Mouse (Mus musculus) heart, postnatal 36 days (tissue): ENCODE measurements around the gene Gxylt1. TPM values are rescaled to one million over a fixed set of nuclear protein-coding genes. Genes with fewer than 3 reads are reported as not detected.
A peak's percentile ranks its signal among the peaks of the same experiment; 100 is the strongest.
"Not testable (repeated sequence)": the region's sequence is repeated elsewhere in the genome, so short reads cannot be mapped to it uniquely, and the experiment has no call there.

Experiments
- DNase-seq, 2 experiments: peaks; one replicate each; pipeline ENCODE4 v3.0.0; 2021 to 2022
- intact Hi-C: fragments of 180-260 bp; cut with DNase I; formaldehyde crosslinking; loops from one replicate; pipeline ENCODE4 v1.15.1; 2025
- total RNA-seq, 2 experiments: library from RNA; stranded (reverse); gene quantifications; 2 replicates each; pipeline ENCODE4 v1.2.3; 2021

Gxylt1 gene
- 10 to 100 TPM; 10.6 to 12.3 TPM for total RNA-seq

DNA sequence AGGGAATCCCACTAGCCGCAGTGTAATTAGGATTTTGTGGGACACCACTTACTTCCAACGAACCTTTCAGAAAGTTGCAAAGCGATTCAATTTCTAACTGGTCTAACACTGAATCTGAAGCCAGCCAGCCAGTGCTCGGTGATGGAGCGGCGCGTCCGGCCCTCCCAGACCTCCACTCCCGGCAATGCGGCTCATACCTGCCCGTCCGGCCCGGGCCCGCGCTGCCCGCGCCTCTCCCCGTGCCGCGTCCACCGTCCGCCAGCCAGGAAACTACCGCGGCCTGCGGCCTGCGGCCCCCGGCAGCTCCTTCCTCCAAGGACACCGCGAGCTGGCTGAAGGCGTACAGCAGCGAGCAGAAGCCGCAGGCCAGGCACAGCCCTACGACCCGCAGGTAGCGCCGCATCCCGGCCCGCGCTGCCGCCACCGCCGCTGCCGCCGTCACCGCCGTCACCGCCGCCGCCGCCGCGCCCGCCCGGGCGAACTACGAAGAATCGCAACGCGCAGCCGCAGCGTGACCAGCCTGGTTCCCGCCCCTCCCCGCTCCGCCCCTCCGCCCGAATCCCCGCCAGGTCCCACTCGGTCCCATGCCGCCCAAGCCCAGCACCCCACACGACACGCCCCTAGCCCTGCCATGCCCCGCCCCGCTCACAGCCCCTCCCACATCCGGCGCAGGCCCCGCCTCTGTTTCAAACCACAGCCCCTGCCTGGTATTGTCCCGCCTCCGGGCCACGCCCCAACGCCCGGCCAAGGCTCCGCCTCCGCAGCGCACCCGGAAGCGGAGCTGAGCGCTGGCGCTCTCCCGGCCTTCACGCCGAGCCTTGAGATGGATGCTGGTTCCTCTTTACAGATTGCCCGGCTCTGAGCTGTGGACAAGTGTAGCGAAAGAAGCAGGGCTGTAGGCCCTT lies at the start of gene Gxylt1:
Gene Gxylt1, minus strand, starts transcription at position 501 of the 905 bp plus-strand sequence.
- peak; percentile 100 for DNase-seq
- intact Hi-C loops = loop anchor here (1.0 to 2.0 kb wide), 2 partner anchors 61 to 124 kb away; partner anchors contain the start of genes Pphln1, Yaf2 and Zcrb1

DNA sequence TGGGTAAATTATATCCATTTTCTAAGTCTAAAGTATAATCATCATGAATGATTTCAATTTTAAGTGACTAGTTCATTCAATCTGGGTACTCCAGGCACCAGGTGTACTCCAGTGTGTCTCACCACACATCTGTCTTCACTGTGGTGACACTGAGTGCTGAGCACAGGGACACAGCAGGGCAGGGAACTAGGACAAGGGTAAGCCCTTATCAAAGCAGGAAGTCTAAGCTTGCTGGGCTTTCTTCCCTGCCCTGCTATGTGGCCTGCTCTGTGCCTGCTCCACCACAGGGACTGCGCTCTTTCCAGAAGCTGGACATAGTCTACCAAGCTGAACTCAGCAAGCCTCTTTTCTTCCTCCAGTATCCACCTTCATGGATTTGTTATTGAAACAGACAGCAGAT lies 43.8 kb upstream of the Gxylt1 start:
- intact Hi-C loops = no loop called here
- DNase-seq = peak; percentile 32

GRCm38 (mm10) chr15:93310304-93310703 lies 35.3 kb upstream of the Gxylt1 start:
- intact Hi-C loops = not testable (repeated sequence)

GRCm38 (mm10) chr15:93298197-93298596 lies 23.2 kb upstream of the Gxylt1 start:
- intact Hi-C loops = no loop called here

More at GRCm38 (mm10) chr15:93310304-93310703, 35.3 kb upstream of the Gxylt1 start:
- not testable (repeated sequence) for DNase-seq

GRCm38 (mm10) chr15:93294483-93294882 lies 19.5 kb upstream of the Gxylt1 start:
- intact Hi-C loops = no loop called here
- no peak for DNase-seq

More at GRCm38 (mm10) chr15:93298197-93298596, 23.2 kb upstream of the Gxylt1 start:
- DNase-seq = no peak

- intact Hi-C loops = no loop called here
Observed at GRCm38 (mm10) chr15:93288321-93288720, 13.3 kb upstream of the Gxylt1 start.

GRCm38 (mm10) chr15:93287628-93288027 lies 12.6 kb upstream of the Gxylt1 start:
- intact Hi-C loops = no loop called here

More at GRCm38 (mm10) chr15:93288321-93288720, 13.3 kb upstream of the Gxylt1 start:
- no peak for DNase-seq

GRCm38 (mm10) chr15:93285244-93285643 lies 10.3 kb upstream of the Gxylt1 start:
- DNase-seq = peak in 1 of 2 experiments; percentile 13

More at GRCm38 (mm10) chr15:93287628-93288027, 12.6 kb upstream of the Gxylt1 start:
- DNase-seq = no peak

GRCm38 (mm10) chr15:93284326-93284725 lies 9.3 kb upstream of the Gxylt1 start:
- intact Hi-C loops = no loop called here
- no peak for DNase-seq

More at GRCm38 (mm10) chr15:93285244-93285643, 10.3 kb upstream of the Gxylt1 start:
- intact Hi-C loops = no loop called here

- intact Hi-C loops = no loop called here
- DNase-seq = peak in 1 of 2 experiments; percentile 17
Observed at GRCm38 (mm10) chr15:93283349-93283748, 8.4 kb upstream of the Gxylt1 start.

DNA sequence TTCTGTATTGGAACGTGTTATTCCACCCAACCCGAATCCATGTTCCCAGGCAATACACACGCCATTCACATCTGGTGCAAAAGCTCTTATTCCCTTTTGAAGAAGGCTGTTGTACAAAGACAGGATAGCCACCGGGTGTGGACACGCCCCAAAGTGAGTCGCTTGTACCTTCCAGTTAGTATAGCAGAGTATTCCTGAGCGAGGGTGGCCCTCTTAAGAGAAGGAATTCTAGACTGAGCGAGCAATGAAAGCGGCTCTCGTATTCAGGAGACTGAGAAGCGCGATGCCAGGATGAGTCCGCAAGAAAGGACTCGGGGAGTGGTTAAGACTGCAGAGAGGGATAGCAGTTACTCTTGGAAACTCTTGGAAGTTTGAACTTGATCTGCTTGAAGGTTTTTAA lies 1.3 kb upstream of the Gxylt1 start:
- DNase-seq = peak; percentile 11 to 28
- intact Hi-C loops = no loop called here

- intact Hi-C loops = loop anchor here (1.0 to 2.0 kb wide), 2 partner anchors 61 to 123 kb away; partner anchors contain the start of genes Pphln1, Yaf2 and Zcrb1
- no peak for DNase-seq
Observed at GRCm38 (mm10) chr15:93275623-93276022, 644 bp upstream of the Gxylt1 start.

- intact Hi-C loops = loop anchor here (2.0 kb wide), 1 partner anchor 125 kb away; the partner anchor contains the start of genes Pphln1 and Zcrb1
- DNase-seq = no peak
Observed at GRCm38 (mm10) chr15:93273788-93274678, 946 bp downstream of the Gxylt1 start.

- intact Hi-C loops = no loop called here
Observed at GRCm38 (mm10) chr15:93272948-93273347, 2.0 kb downstream of the Gxylt1 start.

GRCm38 (mm10) chr15:93270289-93270855 lies 4.6 kb downstream of the Gxylt1 start:
- intact Hi-C loops = no loop called here
- no peak for DNase-seq

More at GRCm38 (mm10) chr15:93272948-93273347, 2.0 kb downstream of the Gxylt1 start:
- DNase-seq = no peak

GRCm38 (mm10) chr15:93269572-93269971 lies 5.4 kb downstream of the Gxylt1 start:
- no peak for DNase-seq
- intact Hi-C loops = no loop called here

GRCm38 (mm10) chr15:93268001-93268400 lies 7.0 kb downstream of the Gxylt1 start:
- no peak for DNase-seq
- intact Hi-C loops = no loop called here

DNA sequence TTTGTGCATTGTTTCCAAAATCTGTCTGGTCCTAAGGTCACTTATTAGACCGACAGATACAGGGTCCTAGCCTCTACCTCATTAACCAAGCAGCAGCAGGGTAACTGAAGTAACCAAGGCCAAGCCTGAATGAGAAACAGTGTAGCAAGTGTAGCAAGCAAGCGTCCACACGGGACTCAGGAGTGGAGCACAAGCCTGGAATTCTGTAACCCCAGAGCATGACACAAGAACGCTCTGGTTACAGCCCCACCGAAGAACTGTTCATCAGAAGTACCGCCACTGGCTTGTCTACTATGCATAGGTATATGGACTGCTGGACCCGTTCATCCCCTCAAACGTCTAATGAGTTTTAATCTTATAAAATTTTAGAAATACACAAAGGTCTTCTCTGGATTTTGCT lies 7.5 kb downstream of the Gxylt1 start:
- DNase-seq = no peak
- intact Hi-C loops = no loop called here

DNA sequence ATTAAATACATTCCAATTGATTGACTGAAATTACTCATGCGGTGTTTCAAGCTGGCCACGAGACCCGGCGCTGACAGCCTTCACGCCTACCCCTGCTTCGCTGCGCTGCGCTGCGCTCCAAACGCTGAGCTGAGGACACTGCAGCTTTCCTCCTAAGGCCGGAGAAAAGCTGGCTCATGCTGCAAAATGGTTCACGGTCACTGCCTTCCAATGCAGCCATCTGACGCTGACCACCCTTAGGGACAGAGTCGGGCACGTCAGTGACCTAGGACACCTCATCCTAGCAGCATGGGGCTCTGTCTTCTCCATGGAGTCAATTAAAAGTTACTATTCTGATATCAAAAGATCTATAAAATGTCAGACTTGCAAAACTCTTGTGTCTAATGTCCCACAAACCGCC lies 8.6 kb downstream of the Gxylt1 start:
- intact Hi-C loops = no loop called here
- DNase-seq = no peak

DNA sequence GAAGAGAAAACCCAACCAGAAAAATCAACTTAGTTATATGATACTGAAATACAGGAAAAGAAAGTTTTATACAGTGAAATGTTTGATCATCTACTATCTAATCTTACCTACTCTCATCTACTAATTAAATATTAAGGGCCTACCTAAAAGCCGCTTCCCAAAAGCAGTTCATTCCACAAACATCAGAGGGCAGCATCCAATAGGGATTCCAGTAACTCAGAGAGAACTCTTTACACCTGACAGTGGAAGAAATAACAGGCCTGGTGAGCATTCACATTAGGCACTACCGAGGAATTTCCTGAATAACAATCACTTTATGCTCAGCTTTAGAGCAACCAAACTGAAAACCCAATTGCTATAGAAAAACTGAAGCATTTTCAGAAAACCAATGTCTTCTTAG lies 9.3 kb downstream of the Gxylt1 start:
- intact Hi-C loops = loop anchor here (1.0 to 2.0 kb wide), 2 partner anchors 173 to 311 kb away; no protein-coding TSS in a partner anchor
- peak; percentile 61 to 72 for DNase-seq
